Mouse (Mus musculus): ENCODE measurements around the gene Vamp8.

DNA sequence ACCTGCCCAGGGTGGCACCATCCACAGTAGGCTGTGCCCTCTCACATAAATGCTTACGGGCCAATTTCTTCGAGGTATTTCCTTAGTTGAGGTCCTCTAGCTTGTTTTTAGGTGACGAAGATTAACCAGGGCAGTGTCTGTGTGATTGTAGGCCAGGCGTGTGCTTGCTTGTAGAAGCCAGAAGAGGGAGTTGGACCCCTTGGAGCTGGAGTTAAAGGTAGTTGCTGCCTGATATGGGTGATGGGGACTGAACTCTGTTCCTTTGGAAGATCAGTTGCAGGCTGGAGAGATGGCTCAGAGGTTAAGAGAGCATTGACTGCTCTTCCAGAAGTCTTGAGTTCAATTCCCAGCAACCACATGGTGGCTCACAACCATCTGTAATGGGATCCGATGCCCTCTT lies 24.7 kb upstream of the Vamp8 start:
- TF ChIP-seq POLR2A (IDR thresholded peaks at IDR 0.05; ENCODE audit: low read depth, low read length) (no peak), CTCF (IDR thresholded peaks at IDR 0.05; ENCODE audit: borderline replicate concordance, insufficient read depth, low read length) (no peak)
